Mouse (Mus musculus) midbrain, embryonic 11.5 days (tissue): ENCODE results near the gene Dcun1d5. TPM values are rescaled to one million over a fixed set of nuclear protein-coding genes. Genes with fewer than 3 reads are reported as not detected.

Experiments used
- ATAC-seq: fragments of 200-750 bp; cut with Nextera tagmentation; 2 replicates; pipeline ENCODE4 v1.8.0; 2017; ENCODE audit warnings: moderate TSS enrichment, moderate library complexity; ENCODE audit not compliant: low FRiP score
- DNase-seq: peaks from one replicate; pipeline ENCODE4 v3.0.0; 2015; ENCODE audit warnings: low spot score; ENCODE audit errors: missing footprints
- H3K27ac ChIP-seq: fragments of 300-500 bp; sonication (generic); 2 replicates; pipeline ENCODE4 v1.5.1; 2014; ENCODE audit warnings: low read depth, low read length
- H3K27me3 ChIP-seq: fragments of 300-500 bp; sonication (generic); 2 replicates; pipeline ENCODE4 v1.6.1; 2014; ENCODE audit warnings: mild to moderate bottlenecking, low read length, moderate library complexity, mixed read lengths; ENCODE audit not compliant: control insufficient read depth, insufficient read depth
- H3K36me3 ChIP-seq: fragments of 300-500 bp; sonication (generic); 2 replicates; pipeline ENCODE4 v1.6.1; 2014; ENCODE audit warnings: mild to moderate bottlenecking, low read length, moderate library complexity, mixed read lengths; ENCODE audit not compliant: control insufficient read depth, insufficient read depth
- H3K4me1 ChIP-seq: fragments of 300-500 bp; sonication (generic); 2 replicates; pipeline ENCODE4 v1.6.1; 2014; ENCODE audit warnings: low read length; ENCODE audit not compliant: control insufficient read depth, insufficient read depth
- H3K4me2 ChIP-seq: fragments of 300-500 bp; sonication (generic); 2 replicates; pipeline ENCODE4 v1.6.1; 2014; ENCODE audit warnings: mild to moderate bottlenecking, moderate library complexity
- H3K4me3 ChIP-seq: fragments of 300-500 bp; sonication (generic); 2 replicates; pipeline ENCODE4 v1.5.1; 2014; ENCODE audit warnings: low read depth, low read length
- H3K9ac ChIP-seq: fragments of 300-500 bp; sonication (generic); 2 replicates; pipeline ENCODE4 v1.6.1; 2014; ENCODE audit warnings: low read length
- H3K9me3 ChIP-seq: fragments of 300-500 bp; sonication (generic); 2 replicates; pipeline ENCODE4 v1.6.1; 2016; ENCODE audit warnings: low read length; ENCODE audit not compliant: control insufficient read depth
- WGBS: fragments of 180-500 bp; shearing (Covaris S2); extraction: QIAGEN DNeasy Blood & Tissue Kit; methylation state at CpG from one replicate; pipeline ENCODE4 v1.1.7; 2014; 5-methylcytosine and 5-hydroxymethylcytosine counted together
- polyA plus RNA-seq: library from polyadenylated mRNA; unstranded; fragments of >200 nt; fragmentation: Nextera tagmentation; extraction: Ambion mirVana; gene quantifications from 2 replicates; pipeline ENCODE4 v1.2.1, GENCODE M21; 2014

The Dcun1d5 gene
- 144 and 149 TPM in 2 replicates for polyA plus RNA-seq

DNA sequence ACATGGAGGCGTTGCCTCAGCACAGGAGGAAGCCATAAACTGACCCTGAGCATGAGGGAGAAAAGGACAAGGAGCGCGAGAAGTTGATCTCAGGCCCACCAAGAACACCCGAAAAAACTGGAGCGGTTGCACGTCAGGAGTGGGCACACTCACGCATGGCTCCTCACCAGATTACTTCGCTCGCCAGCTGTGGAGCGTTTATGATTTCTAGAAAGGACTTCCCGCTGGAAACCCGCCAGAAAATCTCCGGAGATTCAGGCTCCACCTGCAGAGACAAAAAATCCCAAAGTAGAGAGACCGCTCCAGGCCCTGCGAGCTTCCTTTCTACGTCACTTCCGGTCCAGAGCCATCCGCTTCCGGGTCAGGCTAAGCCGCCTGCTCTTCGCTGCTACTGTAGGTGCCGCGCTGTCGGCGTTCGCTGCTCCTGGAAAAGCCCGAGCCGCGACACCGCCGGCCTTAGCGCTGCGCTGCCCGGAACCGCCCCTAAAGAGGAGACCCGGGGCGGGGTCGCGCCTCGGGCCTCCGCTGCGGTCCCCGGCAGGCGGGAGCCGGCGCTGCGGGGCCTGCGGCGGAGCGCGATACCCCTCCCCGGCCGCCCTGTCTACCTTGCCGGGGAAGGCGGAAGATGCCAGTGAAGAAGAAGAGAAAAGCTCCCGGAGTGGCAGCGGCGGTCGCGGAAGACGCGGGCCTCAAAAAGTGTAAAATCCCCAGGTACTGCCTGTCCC, at the start of gene Dcun1d5, which contains the start of gene Dync2h1:
Gene Dcun1d5, plus strand, starts transcription at position 349 of the 725 bp plus-strand sequence.
Gene Dync2h1, minus strand, starts transcription at position 275 of the 725 bp plus-strand sequence.
- peak within 1 kb of the TSS; percentile 70 for H3K4me2 ChIP-seq
- peaks cover 10% of the 10 kb centered on the region for H3K4me1 ChIP-seq
- H3K9me3 ChIP-seq = no peaks in the 10 kb centered on the region
- DNase-seq (peak; percentile 98), ATAC-seq (peak; percentile 99)
- peak within 1 kb of the TSS; percentile 93 for H3K4me3 ChIP-seq
- H3K27me3 ChIP-seq = no peaks in the 10 kb centered on the region
- under 1% methylated on average over 58 of the region's 62 CpGs for WGBS
- 0 out of 2 replicates have a peak, but pooled peaks cover 2% of the 10 kb centered on the region for H3K36me3 ChIP-seq
- peak within 1 kb of the TSS; percentile 86 for H3K27ac ChIP-seq
- peak within 1 kb of the TSS; percentile 86 for H3K9ac ChIP-seq

DNA sequence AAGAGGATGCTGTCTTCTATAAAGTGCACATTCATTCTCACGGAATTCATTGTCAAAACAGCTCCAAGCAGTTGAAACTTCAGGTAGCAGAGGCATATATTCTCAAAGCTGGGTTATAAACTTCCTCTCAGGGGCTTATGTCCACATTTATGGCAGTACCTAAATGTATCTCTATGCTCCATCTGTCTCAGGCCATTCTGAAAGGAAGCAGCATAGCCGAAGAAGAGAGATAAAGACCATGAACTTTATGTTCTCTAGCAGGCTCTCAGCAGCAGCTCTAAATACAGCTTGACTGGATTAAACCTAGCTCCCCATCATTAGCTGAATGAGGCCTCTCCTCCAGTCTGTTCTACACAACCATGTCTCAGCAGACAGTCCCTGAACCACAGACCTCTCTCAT, 29.9 kb upstream of the Dcun1d5 start:
- 81% methylated on average over 2 of the region's 2 CpGs for WGBS
- ATAC-seq = no peak
- Histone ChIP-seq H3K4me1 (no peaks in the 10 kb centered on the region), H3K4me2 (no peak overlapping the region), H3K9me3 (no peaks in the 10 kb centered on the region), H3K27ac (no peak overlapping the region), H3K36me3 (no peaks in the 10 kb centered on the region; the same call in 1 of the 2 replicates), H3K27me3 (no peaks in the 10 kb centered on the region), H3K4me3 (no peak overlapping the region), H3K9ac (no peak overlapping the region)
- no peak for DNase-seq

DNA sequence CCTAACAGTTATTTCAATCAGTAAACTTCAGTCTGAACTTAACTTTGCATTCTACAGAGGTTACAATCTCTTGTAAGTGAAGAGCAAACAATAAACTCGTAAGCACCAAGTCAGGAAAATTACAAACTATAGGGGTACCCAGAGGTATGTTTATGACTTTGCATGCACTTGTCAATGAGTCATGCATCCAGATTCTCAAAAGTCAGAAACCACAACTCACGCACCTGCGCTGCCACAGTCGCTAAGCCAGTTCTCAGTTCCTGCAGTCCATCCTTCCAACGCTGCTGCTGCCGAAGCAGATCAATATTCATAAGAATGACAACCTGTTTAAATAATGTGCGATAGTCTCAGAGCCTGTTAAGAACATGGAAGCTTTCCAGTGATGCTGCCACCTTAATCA, 25.7 kb upstream of the Dcun1d5 start:
- H3K27me3 ChIP-seq = no peaks in the 10 kb centered on the region
- no peak overlapping the region for H3K9ac ChIP-seq
- ATAC-seq = no peak
- H3K27ac ChIP-seq = no peak overlapping the region
- no peaks in the 10 kb centered on the region for H3K9me3 ChIP-seq
- DNase-seq = no peak
- no peaks in the 10 kb centered on the region for H3K4me1 ChIP-seq
- no peak overlapping the region for H3K4me2 ChIP-seq
- H3K36me3 ChIP-seq = peaks cover 7% of the 10 kb centered on the region; the same call in 1 of the 2 replicates
- H3K4me3 ChIP-seq = no peak overlapping the region
- WGBS = 95% methylated on average over 7 of the region's 7 CpGs

DNA sequence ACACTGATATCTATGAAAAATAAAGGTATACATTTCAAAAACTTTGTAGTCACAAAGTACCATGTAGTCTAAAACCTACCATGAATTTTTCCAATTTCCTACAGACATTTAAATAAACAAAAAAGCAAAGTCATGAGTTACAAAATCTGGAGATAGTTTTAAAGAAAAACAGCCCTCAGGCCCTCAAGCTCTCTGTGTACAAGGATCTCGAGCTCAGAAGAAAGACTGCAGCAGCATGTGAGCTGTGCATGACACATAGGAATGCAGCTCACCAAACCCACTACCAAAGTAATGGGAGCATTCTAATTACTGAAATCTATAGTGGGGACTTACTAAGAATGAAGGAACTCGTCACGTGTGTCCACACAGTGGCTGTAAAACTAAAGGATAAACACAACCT, 24.6 kb upstream of the Dcun1d5 start:
- Histone ChIP-seq H3K9ac (no peak overlapping the region), H3K4me3 (no peak overlapping the region), H3K27ac (no peak overlapping the region), H3K36me3 (peaks cover 7% of the 10 kb centered on the region; the same call in 1 of the 2 replicates), H3K27me3 (no peaks in the 10 kb centered on the region), H3K9me3 (no peaks in the 10 kb centered on the region), H3K4me2 (no peak overlapping the region), H3K4me1 (no peaks in the 10 kb centered on the region)
- no peak for ATAC-seq
- no peak for DNase-seq
- 82% methylated on average over 3 of the region's 3 CpGs for WGBS

- Histone ChIP-seq H3K27me3 (no peaks in the 10 kb centered on the region), H3K4me3 (no peak overlapping the region), H3K4me1 (no peaks in the 10 kb centered on the region), H3K4me2 (no peak overlapping the region), H3K9ac (no peak overlapping the region), H3K27ac (no peak overlapping the region), H3K36me3 (peaks cover 11% of the 10 kb centered on the region; the same call in 1 of the 2 replicates), H3K9me3 (no peaks in the 10 kb centered on the region)
- WGBS = 87% methylated on average over 5 of the region's 5 CpGs
- ATAC-seq (no peak), DNase-seq (no peak)
These were observed 23.6 kb upstream of the Dcun1d5 start for GRCm38 (mm10) chr9:7160688-7161087.

- no peak overlapping the region for H3K9ac ChIP-seq
These were observed 16.9 kb upstream of the Dcun1d5 start for GRCm38 (mm10) chr9:7167339-7167998.

GRCm38 (mm10) chr9:7173756-7174155, 10.6 kb upstream of the Dcun1d5 start:
- Histone ChIP-seq H3K9me3 (no peaks in the 10 kb centered on the region), H3K4me3 (no peak overlapping the region), H3K9ac (no peak overlapping the region), H3K4me1 (no peaks in the 10 kb centered on the region), H3K27me3 (no peaks in the 10 kb centered on the region), H3K36me3 (no peaks in the 10 kb centered on the region), H3K27ac (no peak overlapping the region), H3K4me2 (no peak overlapping the region)
- no peak for ATAC-seq
- 97% methylated on average over 1 of the region's 1 CpGs for WGBS
- no peak for DNase-seq

More at GRCm38 (mm10) chr9:7167339-7167998, 16.9 kb upstream of the Dcun1d5 start:
- ATAC-seq (no peak), DNase-seq (no peak)
- H3K27me3 ChIP-seq = no peaks in the 10 kb centered on the region
- 0 out of 2 replicates have a peak, but pooled peaks cover 4% of the 10 kb centered on the region for H3K36me3 ChIP-seq
- H3K4me2 ChIP-seq = no peak overlapping the region
- WGBS = 89% methylated on average over 6 of the region's 6 CpGs
- H3K4me1 ChIP-seq = no peaks in the 10 kb centered on the region
- no peak overlapping the region for H3K4me3 ChIP-seq
- no peak overlapping the region for H3K27ac ChIP-seq
- H3K9me3 ChIP-seq = no peaks in the 10 kb centered on the region

GRCm38 (mm10) chr9:7176618-7177610, 7.4 kb upstream of the Dcun1d5 start:
- Histone ChIP-seq H3K36me3 (0 out of 2 replicates have a peak, but pooled peaks cover 2% of the 10 kb centered on the region), H3K27me3 (no peaks in the 10 kb centered on the region), H3K9me3 (no peaks in the 10 kb centered on the region), H3K4me1 (no peaks in the 10 kb centered on the region), H3K4me2 (peak overlapping the region; percentile 67), H3K4me3 (peak overlapping the region; percentile 66), H3K9ac (peak overlapping the region; percentile 72), H3K27ac (no peak overlapping the region; the same call in 1 of the 2 replicates)
- 10% methylated on average over 41 of the region's 41 CpGs for WGBS
- ATAC-seq (peak; percentile 100), DNase-seq (peak; percentile 97)
